Mouse (Mus musculus) heart, embryonic 16.5 days (tissue): ENCODE data around the gene Susd5. TPM values are rescaled to one million over a fixed set of nuclear protein-coding genes. Genes with fewer than 3 reads are reported as not detected.
"Not testable (repeated sequence)": the region's sequence is repeated elsewhere in the genome, so short reads cannot be mapped to it uniquely, and the experiment has no call there.

Experiments used
- ATAC-seq: fragments of 200-750 bp; cut with Nextera tagmentation; replicated peaks from 2 replicates; pipeline ENCODE4 v1.8.0; 2017; ENCODE audit warnings: moderate number of reproducible peaks; ENCODE audit not compliant: insufficient read depth, low FRiP score; ENCODE audit errors: extremely low read depth
- H3K27ac ChIP-seq: fragments of 300-500 bp; sonication (generic); 2 replicates; pipeline ENCODE4 v1.5.1; 2014; ENCODE audit warnings: mild to moderate bottlenecking, low read length, control low read depth, moderate library complexity
- H3K27me3 ChIP-seq: fragments of 300-500 bp; sonication (generic); 2 replicates; pipeline ENCODE4 v1.6.1; 2014; ENCODE audit warnings: low read length, mixed read lengths; ENCODE audit not compliant: control insufficient read depth, insufficient read depth
- H3K36me3 ChIP-seq: fragments of 300-500 bp; sonication (generic); 2 replicates; pipeline ENCODE4 v1.6.1; 2014; ENCODE audit not compliant: control insufficient read depth, insufficient read depth
- H3K4me1 ChIP-seq: fragments of 300-500 bp; sonication (generic); 2 replicates; pipeline ENCODE4 v1.6.1; 2014; ENCODE audit warnings: low read length, mixed read lengths; ENCODE audit not compliant: control insufficient read depth, insufficient read depth
- H3K4me2 ChIP-seq: fragments of 300-500 bp; sonication (generic); 2 replicates; pipeline ENCODE4 v1.6.1; 2014; ENCODE audit warnings: low read depth, mild to moderate bottlenecking, control low read depth, low read length
- H3K4me3 ChIP-seq: fragments of 300-500 bp; sonication (generic); 2 replicates; pipeline ENCODE4 v1.5.1; 2014; ENCODE audit warnings: mild to moderate bottlenecking, control low read depth, low read length
- H3K9ac ChIP-seq: fragments of 300-500 bp; sonication (generic); 2 replicates; pipeline ENCODE4 v1.6.1; 2014; ENCODE audit warnings: low read length, control low read depth
- H3K9me3 ChIP-seq: fragments of 300-500 bp; sonication (generic); replicated peaks from 2 replicates; pipeline ENCODE4 v1.6.1; 2016; ENCODE audit warnings: low read length; ENCODE audit not compliant: control insufficient read depth
- WGBS: fragments of 180-500 bp; shearing (Covaris S2); extraction: QIAGEN DNeasy Blood & Tissue Kit; methylation state at CpG from one replicate; pipeline ENCODE4 v1.1.7; 2014; 5-methylcytosine and 5-hydroxymethylcytosine counted together
- polyA plus RNA-seq: library from polyadenylated mRNA; unstranded; fragments of >200 nt; fragmentation: Nextera tagmentation; extraction: Ambion mirVana; gene quantifications from 2 replicates; pipeline ENCODE4 v1.2.1, GENCODE M21; 2015

The Susd5 gene
- polyA plus RNA-seq, 1 experiment from 2014 or later: 0.95 TPM

- no peak for ATAC-seq
- no peak overlapping the region for H3K27ac ChIP-seq
- H3K27me3 ChIP-seq: peaks cover 6% of the 10 kb centered on the region
- no peak overlapping the region for H3K9ac ChIP-seq
- 81% methylated on average over 16 of the region's 16 CpGs for WGBS
- no peaks in the 10 kb centered on the region; the same call in none of the 2 replicates for H3K9me3 ChIP-seq
- no peak overlapping the region for H3K4me2 ChIP-seq
- H3K4me3 ChIP-seq: no peak overlapping the region
- H3K36me3 ChIP-seq: no peaks in the 10 kb centered on the region
- H3K4me1 ChIP-seq: no peaks in the 10 kb centered on the region
Observed at GRCm38 (mm10) chr9:114050778-114051177, 6.2 kb upstream of the Susd5 start.

DNA sequence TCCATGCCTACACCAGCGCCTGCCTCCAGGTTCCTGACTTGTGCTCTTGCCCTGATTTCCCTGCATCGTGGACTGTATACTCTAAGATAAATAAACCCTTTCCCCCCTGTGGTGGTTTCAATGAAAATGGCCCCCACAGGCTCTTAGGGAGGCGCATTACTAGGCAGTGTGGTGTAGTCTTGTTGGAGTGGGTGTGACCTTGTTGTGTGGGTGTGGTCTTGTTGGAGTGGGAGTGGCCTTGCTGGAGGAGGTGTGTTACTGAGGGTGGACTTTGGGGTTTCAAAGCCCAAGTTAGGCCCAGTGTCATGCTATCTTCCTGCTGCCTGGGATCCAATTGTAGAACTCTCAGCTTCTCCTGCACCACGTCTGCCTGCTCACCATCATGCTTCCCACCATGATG, 4.9 kb upstream of the Susd5 start:
- 72% methylated on average over 4 of the region's 4 CpGs for WGBS
- no peak overlapping the region for H3K4me3 ChIP-seq
- ATAC-seq: no peak; the same call in 1 of the 2 replicates

GRCm38 (mm10) chr9:114052866-114053265, 4.1 kb upstream of the Susd5 start:
- no peaks in the 10 kb centered on the region; the same call in none of the 2 replicates for H3K9me3 ChIP-seq
- H3K4me2 ChIP-seq: no peak overlapping the region
- H3K27ac ChIP-seq: no peak overlapping the region
- no peaks in the 10 kb centered on the region for H3K36me3 ChIP-seq
- no peaks in the 10 kb centered on the region for H3K4me1 ChIP-seq
- H3K4me3 ChIP-seq: no peak overlapping the region
- 70% methylated on average over 6 of the region's 6 CpGs for WGBS
- no peak for ATAC-seq
- H3K27me3 ChIP-seq: peaks cover 27% of the 10 kb centered on the region
- H3K9ac ChIP-seq: no peak overlapping the region

More for the DNA sequence above, 4.9 kb upstream of the Susd5 start:
- Histone ChIP-seq H3K36me3 (no peaks in the 10 kb centered on the region), H3K27me3 (peaks cover 18% of the 10 kb centered on the region), H3K4me2 (no peak overlapping the region), H3K9ac (no peak overlapping the region), H3K4me1 (no peaks in the 10 kb centered on the region), H3K27ac (no peak overlapping the region), H3K9me3 (no peaks in the 10 kb centered on the region; the same call in none of the 2 replicates)

DNA sequence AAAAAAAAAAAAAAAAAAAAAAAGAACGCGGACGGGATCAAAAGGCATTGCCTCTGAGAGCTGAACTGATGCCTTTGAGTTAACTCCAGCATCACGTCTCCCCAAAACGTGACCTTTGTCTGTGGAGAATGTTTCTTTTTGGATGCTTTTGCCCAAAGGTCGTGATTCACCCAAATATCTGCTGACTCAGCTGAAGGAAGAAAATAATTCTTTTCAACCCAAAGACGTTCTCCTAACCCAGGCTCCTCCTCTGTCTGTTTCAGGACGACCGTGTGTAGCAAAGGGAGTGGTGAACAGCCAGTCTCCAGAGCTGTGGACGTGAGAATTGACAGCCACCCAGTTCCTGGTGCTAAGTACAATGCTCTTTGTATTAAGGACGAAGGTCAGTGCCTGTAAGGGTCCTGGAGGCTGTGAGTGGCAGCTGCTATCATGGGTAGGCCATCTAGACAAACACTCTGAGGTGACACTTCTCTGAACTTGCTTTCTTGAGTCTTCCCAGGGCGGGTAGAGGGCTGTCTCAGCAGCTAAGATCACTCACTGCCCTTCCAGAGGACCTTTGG, 11.6 kb downstream of the Susd5 start:
- Histone ChIP-seq H3K27me3 (no peaks in the 10 kb centered on the region), H3K4me1 (no peaks in the 10 kb centered on the region), H3K4me2 (no peak overlapping the region), H3K9ac (no peak overlapping the region), H3K4me3 (no peak overlapping the region), H3K36me3 (no peaks in the 10 kb centered on the region), H3K9me3 (no peaks in the 10 kb centered on the region), H3K27ac (no peak overlapping the region)
- WGBS: 51% methylated on average over 12 of the region's 12 CpGs
- no peak for ATAC-seq

GRCm38 (mm10) chr9:114069372-114069771, 12.4 kb downstream of the Susd5 start:
- H3K4me1 ChIP-seq: no peaks in the 10 kb centered on the region
- H3K27ac ChIP-seq: no peak overlapping the region
- no peak overlapping the region for H3K4me3 ChIP-seq
- 52% methylated on average over 6 of the region's 6 CpGs for WGBS
- H3K9ac ChIP-seq: no peak overlapping the region
- no peaks in the 10 kb centered on the region for H3K9me3 ChIP-seq
- H3K36me3 ChIP-seq: no peaks in the 10 kb centered on the region
- no peaks in the 10 kb centered on the region for H3K27me3 ChIP-seq
- H3K4me2 ChIP-seq: no peak overlapping the region
- no peak for ATAC-seq

DNA sequence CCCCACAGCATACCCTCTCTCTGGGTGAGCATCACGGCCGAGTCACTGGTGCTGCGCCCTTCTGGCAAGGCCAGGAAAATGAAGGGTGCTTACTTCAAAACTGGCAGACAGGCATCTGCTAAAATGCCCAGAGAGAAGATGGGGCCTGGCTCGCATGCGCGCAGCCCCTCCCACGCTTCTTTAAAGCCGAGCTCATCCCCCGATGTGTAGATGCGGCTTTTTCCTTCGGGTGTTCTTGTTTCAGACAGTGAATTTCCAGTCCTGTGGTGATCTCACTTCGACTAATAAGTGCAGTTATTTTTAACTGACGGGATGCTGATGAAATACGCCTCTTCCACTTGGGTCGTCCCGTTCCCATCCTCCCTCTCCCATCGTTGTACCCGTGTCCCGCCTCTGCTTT, 16.7 kb downstream of the Susd5 start:
- Histone ChIP-seq H3K4me1 (no peaks in the 10 kb centered on the region), H3K36me3 (no peaks in the 10 kb centered on the region), H3K4me3 (no peak overlapping the region), H3K4me2 (no peak overlapping the region), H3K27ac (no peak overlapping the region), H3K9me3 (no peaks in the 10 kb centered on the region), H3K9ac (no peak overlapping the region), H3K27me3 (no peaks in the 10 kb centered on the region)
- ATAC-seq: no peak
- WGBS: 74% methylated on average over 19 of the region's 19 CpGs

DNA sequence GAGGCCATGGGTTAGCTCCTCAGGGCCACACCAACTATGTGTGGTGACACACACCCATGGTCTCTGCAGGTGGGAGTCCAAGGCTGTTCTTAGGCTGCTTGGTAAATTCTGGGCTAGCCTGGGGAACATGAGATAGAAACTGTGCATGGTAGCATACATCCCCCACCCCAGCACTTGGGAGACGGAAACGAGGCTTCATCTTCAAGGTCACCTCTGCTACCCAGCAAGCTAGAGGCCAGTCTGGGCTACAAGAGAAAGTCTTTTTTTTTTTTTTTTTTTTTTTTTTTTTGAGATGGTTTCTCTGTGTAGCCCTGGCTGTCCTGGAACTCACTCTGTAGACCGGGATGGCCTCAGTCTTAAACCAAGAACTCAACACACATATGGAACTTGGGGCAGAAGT, 29.5 kb downstream of the Susd5 start:
- no peak overlapping the region for H3K9ac ChIP-seq
- H3K9me3 ChIP-seq: no peaks in the 10 kb centered on the region
- ATAC-seq: no peak
- WGBS: 73% methylated on average over 3 of the region's 3 CpGs
- H3K27me3 ChIP-seq: no peaks in the 10 kb centered on the region
- no peak overlapping the region for H3K4me2 ChIP-seq
- H3K27ac ChIP-seq: no peak overlapping the region
- no peaks in the 10 kb centered on the region for H3K36me3 ChIP-seq
- no peaks in the 10 kb centered on the region for H3K4me1 ChIP-seq
- H3K4me3 ChIP-seq: no peak overlapping the region

- Histone ChIP-seq H3K4me1 (no peaks in the 10 kb centered on the region), H3K4me2 (no peak overlapping the region), H3K36me3 (no peaks in the 10 kb centered on the region), H3K9ac (no peak overlapping the region), H3K27me3 (no peaks in the 10 kb centered on the region), H3K9me3 (no peaks in the 10 kb centered on the region), H3K4me3 (no peak overlapping the region), H3K27ac (no peak overlapping the region)
- 82% methylated on average over 11 of the region's 11 CpGs for WGBS
- no peak for ATAC-seq
Observed at GRCm38 (mm10) chr9:114087106-114087815, 30.3 kb downstream of the Susd5 start.

DNA sequence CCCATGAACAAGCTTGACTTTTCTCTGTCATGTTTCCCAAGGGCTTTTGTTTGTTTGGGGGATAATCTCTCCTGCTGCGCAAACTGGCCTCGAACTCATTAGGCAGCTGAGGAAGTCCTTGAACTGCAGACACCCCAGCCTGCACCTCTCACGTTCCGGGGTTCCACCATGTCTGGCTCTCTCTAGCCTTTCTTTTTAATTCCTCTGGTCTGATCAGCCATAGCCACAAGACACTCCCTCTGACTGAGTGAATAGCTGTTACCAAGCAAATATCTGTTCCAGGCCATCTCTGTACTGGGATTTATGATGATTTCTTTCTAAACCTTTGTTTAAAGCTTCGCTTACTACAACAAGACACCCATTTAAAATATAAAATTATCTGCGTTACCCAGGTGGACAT, 31.9 kb downstream of the Susd5 start:
- WGBS: 86% methylated on average over 6 of the region's 6 CpGs
- H3K4me2 ChIP-seq, H3K9ac ChIP-seq, H3K4me1 ChIP-seq, H3K27me3 ChIP-seq, H3K36me3 ChIP-seq, ATAC-seq, H3K9me3 ChIP-seq, H3K27ac ChIP-seq, H3K4me3 ChIP-seq: not testable (repeated sequence)
